Mouse (Mus musculus) liver, embryonic 15.5 days (tissue): Measurements from ENCODE around the gene Lemd2. TPM values are rescaled to one million over a fixed set of nuclear protein-coding genes. Genes with fewer than 3 reads are reported as not detected.
A peak's percentile ranks its signal among the peaks of the same experiment; 100 is the strongest.

Source experiments
- ATAC-seq: fragments of 200-750 bp; cut with Nextera tagmentation; 2 replicates; pipeline ENCODE4 v1.8.0; 2017; ENCODE audit warnings: moderate number of reproducible peaks, mild to moderate bottlenecking, moderate library complexity; ENCODE audit not compliant: insufficient read depth
- H3K27ac ChIP-seq: fragments of 300-500 bp; sonication (generic); replicated peaks from 2 replicates; pipeline ENCODE4 v1.5.1; 2015; ENCODE audit warnings: mild to moderate bottlenecking, inconsistent platforms
- H3K27me3 ChIP-seq: fragments of 300-500 bp; sonication (generic); 2 replicates; pipeline ENCODE4 v1.6.1; 2015; ENCODE audit warnings: mild to moderate bottlenecking, inconsistent platforms
- H3K36me3 ChIP-seq: fragments of 300-500 bp; sonication (generic); replicated peaks from 2 replicates; pipeline ENCODE4 v1.6.1; 2015; ENCODE audit warnings: moderate library complexity, mild to moderate bottlenecking, inconsistent platforms
- H3K4me1 ChIP-seq: fragments of 300-500 bp; sonication (generic); replicated peaks from 2 replicates; pipeline ENCODE4 v1.6.1; 2015; ENCODE audit warnings: inconsistent platforms
- H3K4me2 ChIP-seq: fragments of 300-500 bp; sonication (generic); 2 replicates; pipeline ENCODE4 v1.6.1; 2015; ENCODE audit warnings: moderate library complexity, mild to moderate bottlenecking, inconsistent platforms
- H3K4me3 ChIP-seq: fragments of 300-500 bp; sonication (generic); replicated peaks from 2 replicates; pipeline ENCODE4 v1.5.1; 2015; ENCODE audit warnings: mild to moderate bottlenecking, inconsistent platforms
- H3K9ac ChIP-seq: fragments of 300-500 bp; sonication (generic); 2 replicates; pipeline ENCODE4 v1.6.1; 2015; ENCODE audit warnings: moderate library complexity, mild to moderate bottlenecking, inconsistent platforms
- H3K9me3 ChIP-seq: fragments of 300-500 bp; sonication (generic); replicated peaks from 2 replicates; pipeline ENCODE4 v1.6.1; 2016; ENCODE audit warnings: inconsistent platforms
- WGBS: fragments of 180-500 bp; shearing (Covaris S2); methylation state at CpG from one replicate; pipeline ENCODE4 v1.1.7; 2015; ENCODE audit warnings: mixed read lengths; ENCODE audit not compliant: insufficient replicate concordance; 5-methylcytosine and 5-hydroxymethylcytosine counted together
- polyA plus RNA-seq: library from polyadenylated mRNA; unstranded; fragments of >200 nt; fragmentation: Nextera tagmentation; extraction: Ambion mirVana; gene quantifications from 2 replicates; pipeline ENCODE4 v1.2.1, GENCODE M21; 2015

The Lemd2 gene
- polyA plus RNA-seq, 1 experiment from 2014 or later, result 4.4 TPM

GRCm38 (mm10) chr17:27183667-27184292 is 20.5 kb downstream of the Lemd2 start:
- ATAC-seq, result peak; percentile 75

GRCm38 (mm10) chr17:27182401-27182800 is 21.9 kb downstream of the Lemd2 start:
- Histone ChIP-seq H3K27ac (0 out of 2 replicates have a peak overlapping the region, but pooled peaks have one; percentile 14), H3K9ac (no peak overlapping the region), H3K36me3 (no peaks in the 10 kb centered on the region), H3K27me3 (peaks cover 7% of the 10 kb centered on the region; the same call in 1 of the 2 replicates), H3K4me2 (no peak overlapping the region), H3K4me3 (no peak overlapping the region), H3K9me3 (no peaks in the 10 kb centered on the region; the same call in 1 of the 2 replicates), H3K4me1 (peaks cover 56% of the 10 kb centered on the region)
- ATAC-seq, result no peak
- 72% methylated on average over 5 of the region's 5 CpGs for whole genome bisulfite sequencing

More at GRCm38 (mm10) chr17:27183667-27184292, 20.5 kb downstream of the Lemd2 start:
- peaks cover 12% of the 10 kb centered on the region for H3K27me3 ChIP-seq
- H3K4me2 ChIP-seq, result peak overlapping the region; percentile 50
- 66% methylated on average over 12 of the region's 12 CpGs for WGBS
- H3K9me3 ChIP-seq, result no peaks in the 10 kb centered on the region
- no peak overlapping the region for H3K9ac ChIP-seq
- peak overlapping the region; percentile 19; the same call in 1 of the 2 replicates for H3K27ac ChIP-seq
- H3K4me3 ChIP-seq, result peak overlapping the region; percentile 11; the same call in 1 of the 2 replicates
- no peaks in the 10 kb centered on the region for H3K36me3 ChIP-seq
- peaks cover 51% of the 10 kb centered on the region for H3K4me1 ChIP-seq

- Histone ChIP-seq H3K36me3 (no peaks in the 10 kb centered on the region), H3K4me3 (no peak overlapping the region), H3K27ac (no peak overlapping the region), H3K27me3 (no peaks in the 10 kb centered on the region; the same call in 1 of the 2 replicates), H3K9ac (no peak overlapping the region), H3K9me3 (no peaks in the 10 kb centered on the region; the same call in 1 of the 2 replicates), H3K4me2 (no peak overlapping the region), H3K4me1 (peaks cover 56% of the 10 kb centered on the region)
- ATAC-seq, result no peak
- 34% methylated on average over 3 of the region's 3 CpGs for WGBS
These were observed 22.6 kb downstream of the Lemd2 start for GRCm38 (mm10) chr17:27181666-27182065.

- WGBS, result 49% methylated on average over 12 of the region's 12 CpGs
- ATAC-seq, result no peak
- Histone ChIP-seq H3K27me3 (no peaks in the 10 kb centered on the region; the same call in 1 of the 2 replicates), H3K27ac (no peak overlapping the region), H3K4me2 (no peak overlapping the region), H3K4me1 (peaks cover 58% of the 10 kb centered on the region), H3K9me3 (no peaks in the 10 kb centered on the region; the same call in 1 of the 2 replicates), H3K4me3 (no peak overlapping the region), H3K9ac (no peak overlapping the region), H3K36me3 (no peaks in the 10 kb centered on the region)
These were observed 24.5 kb downstream of the Lemd2 start for GRCm38 (mm10) chr17:27179681-27180280.

- no peak overlapping the region for H3K4me3 ChIP-seq
- peak; percentile 15; the same call in 1 of the 2 replicates for ATAC-seq
- 73% methylated on average over 17 of the region's 17 CpGs for WGBS
- no peaks in the 10 kb centered on the region; the same call in 1 of the 2 replicates for H3K9me3 ChIP-seq
- peaks cover 57% of the 10 kb centered on the region for H3K4me1 ChIP-seq
- no peak overlapping the region for H3K27ac ChIP-seq
- H3K36me3 ChIP-seq, result no peaks in the 10 kb centered on the region
- H3K4me2 ChIP-seq, result no peak overlapping the region
- H3K9ac ChIP-seq, result no peak overlapping the region
- H3K27me3 ChIP-seq, result no peaks in the 10 kb centered on the region; the same call in 1 of the 2 replicates
These were observed 25.7 kb downstream of the Lemd2 start for GRCm38 (mm10) chr17:27178427-27179177.

GRCm38 (mm10) chr17:27178019-27178418 is 26.2 kb downstream of the Lemd2 start:
- Histone ChIP-seq H3K9me3 (no peaks in the 10 kb centered on the region; the same call in 1 of the 2 replicates), H3K4me2 (no peak overlapping the region), H3K27ac (no peak overlapping the region), H3K9ac (no peak overlapping the region), H3K36me3 (no peaks in the 10 kb centered on the region), H3K4me1 (peaks cover 51% of the 10 kb centered on the region), H3K27me3 (no peaks in the 10 kb centered on the region; the same call in 1 of the 2 replicates), H3K4me3 (no peak overlapping the region)
- no peak for ATAC-seq
- whole genome bisulfite sequencing, result 80% methylated on average over 9 of the region's 9 CpGs

- no peak overlapping the region for H3K27ac ChIP-seq
- peaks cover 39% of the 10 kb centered on the region for H3K4me1 ChIP-seq
- no peak overlapping the region for H3K4me2 ChIP-seq
- H3K9me3 ChIP-seq, result no peaks in the 10 kb centered on the region; the same call in 1 of the 2 replicates
- no peak overlapping the region for H3K4me3 ChIP-seq
- H3K27me3 ChIP-seq, result no peaks in the 10 kb centered on the region; the same call in 1 of the 2 replicates
- no peaks in the 10 kb centered on the region for H3K36me3 ChIP-seq
- 79% methylated on average over 4 of the region's 4 CpGs for WGBS
- no peak for ATAC-seq
- H3K9ac ChIP-seq, result no peak overlapping the region
These were observed 27.5 kb downstream of the Lemd2 start for GRCm38 (mm10) chr17:27176754-27177153.

- no peak overlapping the region for H3K27ac ChIP-seq
- no peak overlapping the region for H3K4me3 ChIP-seq
- H3K27me3 ChIP-seq, result no peaks in the 10 kb centered on the region; the same call in 1 of the 2 replicates
- H3K36me3 ChIP-seq, result no peaks in the 10 kb centered on the region
- no peaks in the 10 kb centered on the region; the same call in 1 of the 2 replicates for H3K9me3 ChIP-seq
- ATAC-seq, result no peak
- H3K4me2 ChIP-seq, result no peak overlapping the region
- 71% methylated on average over 3 of the region's 3 CpGs for WGBS
- H3K4me1 ChIP-seq, result peaks cover 34% of the 10 kb centered on the region
- H3K9ac ChIP-seq, result no peak overlapping the region
These were observed 28.0 kb downstream of the Lemd2 start for GRCm38 (mm10) chr17:27176287-27176686.

- Histone ChIP-seq H3K4me2 (no peak overlapping the region), H3K4me3 (no peak overlapping the region), H3K27ac (no peak overlapping the region), H3K4me1 (peaks cover 31% of the 10 kb centered on the region), H3K36me3 (no peaks in the 10 kb centered on the region), H3K9me3 (no peaks in the 10 kb centered on the region; the same call in 1 of the 2 replicates), H3K9ac (no peak overlapping the region), H3K27me3 (no peaks in the 10 kb centered on the region)
- 38% methylated on average over 14 of the region's 14 CpGs for WGBS
- no peak for ATAC-seq
These were observed 28.9 kb downstream of the Lemd2 start for GRCm38 (mm10) chr17:27175196-27175874.

- WGBS, result 21% methylated on average over 3 of the region's 3 CpGs
- peaks cover 24% of the 10 kb centered on the region for H3K4me1 ChIP-seq
- H3K9ac ChIP-seq, result no peak overlapping the region
- H3K36me3 ChIP-seq, result no peaks in the 10 kb centered on the region
- H3K27me3 ChIP-seq, result no peaks in the 10 kb centered on the region
- no peaks in the 10 kb centered on the region; the same call in 1 of the 2 replicates for H3K9me3 ChIP-seq
- H3K27ac ChIP-seq, result no peak overlapping the region
- H3K4me3 ChIP-seq, result no peak overlapping the region
- no peak for ATAC-seq
- H3K4me2 ChIP-seq, result no peak overlapping the region
These were observed 30.6 kb downstream of the Lemd2 start for GRCm38 (mm10) chr17:27173715-27174114.
